ENCODE assay signal across 28 mouse cellular contexts in genomic region chr14:120394216-120394615, GRCm38 (mm10).
A peak's percentile ranks its signal among the peaks of the same experiment; 100 is the strongest.
DNase-seq lines count a peak whose midpoint lies in the region; ATAC-seq and TF ChIP-seq lines count a peak whose summit lies in the region.
"Had no signal": no experiment of that assay in that cellular context is flagged by ENCODE, and none has a peak within 500 bp of the region (broad histone marks: within the 10 kb centered on the region; RNA-seq: fewer than 3 reads in every experiment).

No protein-coding gene starts in this region.

- H3K27ac ChIP-seq in heart, adult 2 months = peak overlapping the region; percentile 54
- H3K27ac ChIP-seq in heart, postnatal 0 days (ENCODE audit: low read depth) = 0 out of 2 replicates have a peak overlapping the region, but pooled peaks have one; percentile 4
- no peak overlapping the region for H3K27ac ChIP-seq in heart, embryonic 12.5 days (ENCODE audit: poor library complexity, severe bottlenecking)
- H3K27ac ChIP-seq: forebrain, embryonic 10.5 days; forebrain, embryonic 13.5 days; heart, embryonic 10.5 days; hindbrain, embryonic 10.5 days; hindbrain, embryonic 13.5 days had no signal

- no peak for TF ChIP-seq POLR2A in heart, adult 2 months (IDR thresholded peaks at IDR 0.05; ENCODE audit: insufficient read depth, low read depth, low read length)

- no peak overlapping the region for H3K4me3 ChIP-seq in heart, adult 2 months
- no peak overlapping the region for H3K4me3 ChIP-seq in heart, postnatal 0 days (ENCODE audit: low read depth, low read length)
- H3K4me3 ChIP-seq in heart, embryonic 12.5 days = no peak overlapping the region
- H3K4me3 ChIP-seq: forebrain, embryonic 10.5 days; forebrain, embryonic 13.5 days; heart, embryonic 10.5 days; hindbrain, embryonic 10.5 days; hindbrain, embryonic 13.5 days had no signal

- ATAC-seq in heart, postnatal 0 days (ENCODE audit: insufficient read depth, low read depth) = no peak
- no peak for ATAC-seq in heart, embryonic 12.5 days (ENCODE audit: insufficient number of reproducible peaks, low FRiP score)
- ATAC-seq in inflammation-experienced regulatory T-cells, adult 6 months = no peak
- ATAC-seq: activated CD4-positive, CD25-positive, alpha-beta regulatory T cell, adult 4 months; CD4-positive, CD25-positive, alpha-beta regulatory T cell, adult 4 months; forebrain, embryonic 13.5 days; forebrain, embryonic 16.5 days; hindbrain, embryonic 16.5 days; intestine, embryonic 16.5 days; Patski had no signal

- no peak overlapping the region for H3K9ac ChIP-seq in heart, adult 2 months (ENCODE audit: low read depth, low read length)
- no peak overlapping the region for H3K9ac ChIP-seq in heart, postnatal 0 days (replicated peaks; ENCODE audit: low read depth, low read length)
- H3K9ac ChIP-seq in heart, embryonic 12.5 days = no peak overlapping the region
- H3K9ac ChIP-seq: forebrain, embryonic 13.5 days; hindbrain, embryonic 13.5 days had no signal

- no peak for TF ChIP-seq CTCF in heart, adult 2 months (IDR thresholded peaks at IDR 0.05)
- no peak for TF ChIP-seq CTCF in heart, postnatal 0 days (IDR thresholded peaks at IDR 0.05; ENCODE audit: low read depth)

- no peak overlapping the region for H3K4me2 ChIP-seq in heart, postnatal 0 days (ENCODE audit: low read depth, low read length)
- H3K4me2 ChIP-seq in heart, embryonic 12.5 days = no peak overlapping the region
- H3K4me2 ChIP-seq: forebrain, embryonic 13.5 days; hindbrain, embryonic 13.5 days had no signal

- no peaks in the 10 kb centered on the region for H3K9me3 ChIP-seq in heart, postnatal 0 days (replicated peaks; ENCODE audit: control insufficient read depth, low read length)
- peaks cover 7% of the 10 kb centered on the region for H3K9me3 ChIP-seq in heart, embryonic 12.5 days (replicated peaks)
- H3K9me3 ChIP-seq: G1E; heart, embryonic 10.5 days; hindbrain, embryonic 13.5 days had no signal

- WGBS in heart, adult 2 months = 41% methylated on average over 3 of the region's 3 CpGs
- WGBS in heart, postnatal 0 days = 72% methylated on average over 3 of the region's 3 CpGs
- 75% methylated on average over 3 of the region's 3 CpGs for WGBS in heart, embryonic 12.5 days

- TF ChIP-seq EP300 in heart, adult 2 months (IDR thresholded peaks at IDR 0.05; ENCODE audit: insufficient read depth, low read depth, low read length) = no peak
- no peak for TF ChIP-seq EP300 in heart, postnatal 0 days (IDR thresholded peaks at IDR 0.05; ENCODE audit: low read depth)

- H3K4me1 ChIP-seq in heart, adult 2 months (ENCODE audit: control insufficient read depth, insufficient read depth, low read length) = peaks cover 5% of the 10 kb centered on the region
- H3K4me1 ChIP-seq in heart, postnatal 0 days (ENCODE audit: control insufficient read depth, insufficient read depth) = peaks cover 1% of the 10 kb centered on the region; the same call in 1 of the 2 replicates
- peaks cover 16% of the 10 kb centered on the region for H3K4me1 ChIP-seq in heart, embryonic 12.5 days (replicated peaks)

- H3K27me3 ChIP-seq in heart, adult 2 months (ENCODE audit: control insufficient read depth, insufficient read depth, low read length) = no peaks in the 10 kb centered on the region
- H3K27me3 ChIP-seq in heart, postnatal 0 days (ENCODE audit: control insufficient read depth, insufficient read depth, low read length) = no peaks in the 10 kb centered on the region
- H3K27me3 ChIP-seq in heart, embryonic 12.5 days (replicated peaks) = no peaks in the 10 kb centered on the region
- H3K27me3 ChIP-seq: forebrain, embryonic 13.5 days; hindbrain, embryonic 13.5 days; Patski had no signal

- H3K79me2 ChIP-seq in heart, adult 2 months (replicated peaks; ENCODE audit: control insufficient read depth, insufficient read depth, low read length) = peaks cover 3% of the 10 kb centered on the region; the same call in 1 of the 2 replicates

- DNase-seq in heart, adult 2 months = no peak
- no peak for DNase-seq in heart, adult 8-10 months (ENCODE audit: low spot score)
- no peak for DNase-seq in heart, postnatal 0 days (ENCODE audit: low spot score)
- peak; percentile 68 for DNase-seq in R1 (ENCODE audit: low read depth, low spot score)
- DNase-seq in left cerebral cortex, adult 8-10 months (ENCODE audit: low spot score in 2 of 2) = no peak
- DNase-seq: adrenal gland, adult 8-10 months; adrenal gland, postnatal 25 days; cerebellum, adult 18-20 months; cerebellum, adult 9-10 months; cerebellum, postnatal 14 days; gastrocnemius, postnatal 36 days; heart, postnatal 36 days; kidney, adult 18-20 months; kidney, adult 9 months had no signal

- intact Hi-C loops in heart, adult 2 months (cut with DNase I) = no loop called here

- peaks cover 18% of the 10 kb centered on the region for H3K36me3 ChIP-seq in heart, adult 2 months (ENCODE audit: control insufficient read depth, insufficient read depth, low read length)
- peaks cover 56% of the 10 kb centered on the region for H3K36me3 ChIP-seq in heart, postnatal 0 days (replicated peaks; ENCODE audit: control insufficient read depth, insufficient read depth, low read length)
- H3K36me3 ChIP-seq in heart, embryonic 12.5 days = peaks cover 56% of the 10 kb centered on the region
